Mouse (Mus musculus): ENCODE measurements around the gene Sarnp.

DNA sequence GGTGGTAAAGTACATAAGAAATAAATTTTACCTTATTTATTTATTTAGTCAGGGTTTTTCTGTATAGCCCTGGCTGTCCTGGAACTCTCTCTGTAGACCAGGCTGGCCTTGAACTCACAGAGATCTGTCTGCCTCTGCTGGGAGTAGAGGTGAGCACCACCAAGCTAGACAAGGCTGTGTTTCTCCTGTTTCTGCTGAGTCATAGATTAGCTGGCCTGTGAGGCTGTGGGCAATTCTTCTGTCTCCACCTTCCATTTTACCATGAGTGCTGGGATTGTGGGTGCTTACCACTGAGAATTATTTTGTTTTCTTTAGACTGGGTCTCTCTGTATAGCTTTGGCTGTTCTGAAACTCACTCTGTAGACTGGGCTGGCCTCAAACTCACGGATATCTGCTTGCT, 84.3 kb downstream of the Sarnp start:
- TF ChIP-seq CTCF (IDR thresholded peaks at IDR 0.05; ENCODE audit: low read depth) (no peak), EP300 (IDR thresholded peaks at IDR 0.05; ENCODE audit: low read depth) (no peak)

Measured in heart, postnatal 0 days (tissue).